Mouse (Mus musculus) erythroblast, embryonic 14.5 days (primary cell): Measurements from ENCODE around the gene Micall1. TPM values are rescaled to one million over a fixed set of nuclear protein-coding genes. Genes with fewer than 3 reads are reported as not detected.

Experiments
- H3K27me3 ChIP-seq: 2 replicates; pipeline ENCODE4 v1.6.1; 2012; ENCODE audit warnings: inconsistent platforms; ENCODE audit not compliant: control insufficient read depth
- H3K36me3 ChIP-seq: 2 replicates; pipeline ENCODE4 v1.6.1; 2012; ENCODE audit warnings: mild to moderate bottlenecking, inconsistent platforms; ENCODE audit not compliant: control insufficient read depth
- H3K4me1 ChIP-seq: 2 replicates; pipeline ENCODE4 v1.6.1; 2012; ENCODE audit warnings: inconsistent platforms; ENCODE audit not compliant: control insufficient read depth
- H3K4me3 ChIP-seq: replicated peaks from 2 replicates; pipeline ENCODE3; 2012; ENCODE audit warnings: moderate library complexity, mild to moderate bottlenecking, inconsistent platforms
- H3K9me3 ChIP-seq: 2 replicates; pipeline ENCODE4 v1.6.1; 2012; ENCODE audit warnings: low read length, inconsistent platforms, mixed read lengths; ENCODE audit not compliant: control insufficient read depth
- GATA1 ChIP-seq: IDR thresholded peaks from 2 replicates; pipeline ENCODE4 v1.6.1; 2012; ENCODE audit warnings: low read length, inconsistent platforms, mixed read lengths
- TAL1 ChIP-seq: IDR thresholded peaks from 3 replicates; pipeline ENCODE4 v1.6.1; 2012; ENCODE audit warnings: low read length, inconsistent platforms, mixed read lengths
- polyA plus RNA-seq: library from polyadenylated mRNA; stranded (reverse); fragments of >175 nt; gene quantifications from 2 replicates; pipeline ENCODE4 v1.2.3, GENCODE M21; 2012

The Micall1 gene
- polyA plus RNA-seq, 1 experiment, result 0.09 TPM

DNA sequence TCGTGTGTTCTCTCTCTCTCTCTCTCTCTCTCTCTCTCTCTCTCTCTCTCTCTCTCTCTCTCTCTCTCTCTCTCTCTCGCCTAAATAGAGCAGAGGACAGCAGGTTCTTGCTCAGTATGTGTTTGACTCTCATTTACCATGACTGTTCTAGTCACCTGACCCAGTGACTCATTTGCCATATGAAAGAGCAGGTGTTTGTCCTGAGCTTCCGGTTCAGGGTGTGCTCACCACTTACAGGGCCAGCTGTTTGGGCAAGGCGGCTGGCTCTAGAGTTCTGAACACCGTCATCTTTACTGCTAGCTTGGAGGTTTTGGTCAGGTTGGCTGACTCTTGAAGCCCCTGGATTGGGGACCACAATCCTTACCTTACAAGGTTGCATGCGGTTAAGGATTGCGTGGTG, 36.8 kb downstream of the Micall1 start:
- Histone ChIP-seq H3K36me3 (peaks cover 65% of the 10 kb centered on the region), H3K4me3 (no peak overlapping the region)
- no peak for TF ChIP-seq GATA1
- TF ChIP-seq TAL1, result no peak

GRCm38 (mm10) chr15:79148533-79148932, 39.8 kb downstream of the Micall1 start:
- Histone ChIP-seq H3K27me3 (no peaks in the 10 kb centered on the region), H3K9me3 (no peaks in the 10 kb centered on the region), H3K4me1 (peaks cover under 1% of the 10 kb centered on the region), H3K36me3 (peaks cover 92% of the 10 kb centered on the region), H3K4me3 (no peak overlapping the region)
- TF ChIP-seq TAL1 (no peak), GATA1 (no peak)

More for the DNA sequence above, 36.8 kb downstream of the Micall1 start:
- H3K27me3 ChIP-seq, result peaks cover under 1% of the 10 kb centered on the region; the same call in 1 of the 2 replicates
- peaks cover 26% of the 10 kb centered on the region for H3K4me1 ChIP-seq
- H3K9me3 ChIP-seq, result no peaks in the 10 kb centered on the region

- H3K9me3 ChIP-seq, result no peaks in the 10 kb centered on the region
- peaks cover 5% of the 10 kb centered on the region; the same call in 1 of the 2 replicates for H3K4me1 ChIP-seq
- peaks cover 60% of the 10 kb centered on the region for H3K36me3 ChIP-seq
- TF ChIP-seq GATA1 (no peak), TAL1 (no peak)
- H3K27me3 ChIP-seq, result no peaks in the 10 kb centered on the region
- no peak overlapping the region for H3K4me3 ChIP-seq
Measured at GRCm38 (mm10) chr15:79151881-79152280, 43.2 kb downstream of the Micall1 start.

DNA sequence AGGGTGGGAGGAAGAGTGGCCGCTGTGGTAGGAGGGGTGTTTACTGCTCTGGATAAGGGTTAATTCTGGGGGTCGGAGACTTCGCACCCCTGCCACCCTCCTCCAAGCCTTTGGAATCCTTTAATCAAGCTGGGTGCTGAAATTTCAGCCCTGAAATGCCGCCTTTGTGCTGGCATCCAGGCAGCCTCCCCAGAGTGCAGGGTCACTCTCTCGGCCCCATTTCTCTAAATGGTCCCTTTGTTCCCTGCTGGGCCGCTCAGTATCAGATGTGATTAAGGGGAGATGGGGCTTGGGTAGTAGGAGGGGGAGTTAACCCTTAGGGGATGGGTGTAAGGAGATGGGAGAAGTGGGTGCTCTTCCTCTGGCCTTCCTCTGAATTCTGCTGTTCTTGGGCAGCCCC, 44.0 kb downstream of the Micall1 start:
- peaks cover 5% of the 10 kb centered on the region; the same call in 1 of the 2 replicates for H3K4me1 ChIP-seq
- no peaks in the 10 kb centered on the region for H3K27me3 ChIP-seq
- peaks cover 51% of the 10 kb centered on the region for H3K36me3 ChIP-seq
- H3K4me3 ChIP-seq, result no peak overlapping the region
- H3K9me3 ChIP-seq, result no peaks in the 10 kb centered on the region
- TF ChIP-seq TAL1, result no peak
- no peak for TF ChIP-seq GATA1

- H3K4me1 ChIP-seq, result peaks cover 5% of the 10 kb centered on the region; the same call in 1 of the 2 replicates
- H3K27me3 ChIP-seq, result peaks cover 5% of the 10 kb centered on the region
Measured at GRCm38 (mm10) chr15:79155572-79155971, 46.9 kb downstream of the Micall1 start.

GRCm38 (mm10) chr15:79162301-79162700, 53.6 kb downstream of the Micall1 start:
- TF ChIP-seq GATA1 (no peak), TAL1 (no peak)
- H3K9me3 ChIP-seq, result no peaks in the 10 kb centered on the region
- H3K36me3 ChIP-seq, result no peaks in the 10 kb centered on the region
- H3K27me3 ChIP-seq, result peaks cover 58% of the 10 kb centered on the region
- H3K4me1 ChIP-seq, result no peaks in the 10 kb centered on the region
- H3K4me3 ChIP-seq, result no peak overlapping the region

More at GRCm38 (mm10) chr15:79155572-79155971, 46.9 kb downstream of the Micall1 start:
- Histone ChIP-seq H3K4me3 (no peak overlapping the region), H3K9me3 (no peaks in the 10 kb centered on the region), H3K36me3 (peaks cover 27% of the 10 kb centered on the region)
- TF ChIP-seq TAL1 (no peak), GATA1 (no peak)

DNA sequence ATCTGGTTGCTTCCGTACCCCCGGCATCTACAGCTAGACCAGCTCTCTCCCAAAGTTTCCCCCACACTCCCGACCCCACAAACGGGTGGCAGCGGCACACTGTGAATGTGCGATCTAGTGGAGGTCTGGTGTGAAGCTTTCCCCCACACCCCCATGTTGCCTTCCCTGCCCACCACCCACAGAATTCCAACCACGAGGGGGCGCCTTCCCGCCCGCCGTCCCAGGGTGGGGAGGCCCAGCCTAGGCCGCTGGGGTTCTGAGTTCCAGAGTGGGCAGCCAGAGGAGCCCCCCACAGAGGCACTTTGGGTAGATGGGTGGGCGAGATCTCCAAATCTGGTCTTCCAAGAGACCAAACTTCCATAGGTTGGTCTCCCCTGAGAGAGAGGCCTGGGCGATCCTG, 54.1 kb downstream of the Micall1 start:
- Histone ChIP-seq H3K4me1 (no peaks in the 10 kb centered on the region), H3K4me3 (no peak overlapping the region), H3K9me3 (no peaks in the 10 kb centered on the region), H3K27me3 (peaks cover 58% of the 10 kb centered on the region), H3K36me3 (no peaks in the 10 kb centered on the region)
- TF ChIP-seq GATA1, result no peak
- no peak for TF ChIP-seq TAL1

- H3K4me1 ChIP-seq, result no peaks in the 10 kb centered on the region
- H3K27me3 ChIP-seq, result peaks cover 58% of the 10 kb centered on the region
- no peaks in the 10 kb centered on the region for H3K36me3 ChIP-seq
- TF ChIP-seq TAL1 (no peak), GATA1 (no peak)
- H3K9me3 ChIP-seq, result no peaks in the 10 kb centered on the region
- no peak overlapping the region for H3K4me3 ChIP-seq
Measured at GRCm38 (mm10) chr15:79164251-79164650, 55.6 kb downstream of the Micall1 start.

DNA sequence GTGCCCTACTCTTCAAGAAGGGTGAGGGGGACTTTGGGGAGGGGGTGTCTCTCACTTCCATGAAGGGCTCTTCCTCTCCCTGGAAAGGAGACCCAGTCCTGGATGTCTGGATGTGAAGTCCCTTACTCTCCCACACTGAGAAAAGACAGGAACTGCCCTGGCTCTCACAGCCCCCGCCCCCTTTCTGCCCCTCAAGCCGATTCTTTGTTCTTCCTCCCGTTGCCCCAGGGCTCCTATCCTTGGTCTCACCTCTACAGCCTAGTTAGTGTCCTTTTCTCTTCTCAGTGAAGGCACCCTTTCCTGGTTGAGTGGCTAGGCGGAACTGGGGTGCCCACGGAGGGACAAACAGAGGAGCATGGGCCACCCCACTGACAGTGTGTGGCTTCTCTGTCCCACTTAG, 56.4 kb downstream of the Micall1 start, which contains the start of gene Sox10:
TSS of gene Sox10 (minus strand) at position 101 of the 400 bp plus-strand sequence.
- TF ChIP-seq GATA1, result no peak
- TF ChIP-seq TAL1, result no peak

GRCm38 (mm10) chr15:79166712-79167111, 58.0 kb downstream of the Micall1 start:
- TF ChIP-seq GATA1 (no peak), TAL1 (no peak)
- Histone ChIP-seq H3K9me3 (no peaks in the 10 kb centered on the region), H3K27me3 (peaks cover 42% of the 10 kb centered on the region), H3K4me1 (no peaks in the 10 kb centered on the region), H3K36me3 (no peaks in the 10 kb centered on the region), H3K4me3 (no peak overlapping the region)

More for the DNA sequence above, 56.4 kb downstream of the Micall1 start, which contains the start of gene Sox10:
- H3K36me3 ChIP-seq, result no peaks in the 10 kb centered on the region
- no peaks in the 10 kb centered on the region for H3K4me1 ChIP-seq
- H3K9me3 ChIP-seq, result no peaks in the 10 kb centered on the region
- peaks cover 56% of the 10 kb centered on the region for H3K27me3 ChIP-seq
- no peak within 1 kb of the TSS for H3K4me3 ChIP-seq
